Mouse (Mus musculus) C2C12 (cell line): ENCODE results near the gene Tmem181a. TPM values are rescaled to one million over a fixed set of nuclear protein-coding genes. Genes with fewer than 3 reads are reported as not detected.
"Not testable (repeated sequence)": the region's sequence is repeated elsewhere in the genome, so short reads cannot be mapped to it uniquely, and the experiment has no call there.

ENCODE experiments used
- H3K27me3 ChIP-seq: one replicate; pipeline ENCODE4 v1.6.1; 2011; ENCODE audit not compliant: control insufficient read depth, insufficient read depth, insufficient read length
- H3K36me3 ChIP-seq: one replicate; pipeline ENCODE4 v1.6.1; 2011; ENCODE audit not compliant: control insufficient read depth, insufficient read depth
- H3K4me3 ChIP-seq: one replicate; pipeline ENCODE4 v1.5.1; 2011; ENCODE audit warnings: mild to moderate bottlenecking, control low read depth; ENCODE audit not compliant: poor library complexity, insufficient read depth, severe bottlenecking
- H3K79me2 ChIP-seq: one replicate; pipeline ENCODE4 v1.6.1; 2011; ENCODE audit not compliant: control insufficient read depth, insufficient read depth
- H3K79me3 ChIP-seq: one replicate; pipeline ENCODE4 v1.6.1; 2011; ENCODE audit warnings: low read depth, control low read depth
- H3ac ChIP-seq: one replicate; pipeline ENCODE3; 2011; ENCODE audit warnings: low read depth; ENCODE audit not compliant: control insufficient read depth, insufficient read length
- polyA plus RNA-seq: library from polyadenylated mRNA; unstranded; fragments of >200 nt; fragmentation: generic; extraction: Trizol; gene quantifications from one replicate; pipeline ENCODE4 v1.2.1, GENCODE M21; 2012; ENCODE audit warnings: missing spikeins

Gene Tmem181a
- polyA plus RNA-seq, 1 experiment = 7.1 TPM

DNA sequence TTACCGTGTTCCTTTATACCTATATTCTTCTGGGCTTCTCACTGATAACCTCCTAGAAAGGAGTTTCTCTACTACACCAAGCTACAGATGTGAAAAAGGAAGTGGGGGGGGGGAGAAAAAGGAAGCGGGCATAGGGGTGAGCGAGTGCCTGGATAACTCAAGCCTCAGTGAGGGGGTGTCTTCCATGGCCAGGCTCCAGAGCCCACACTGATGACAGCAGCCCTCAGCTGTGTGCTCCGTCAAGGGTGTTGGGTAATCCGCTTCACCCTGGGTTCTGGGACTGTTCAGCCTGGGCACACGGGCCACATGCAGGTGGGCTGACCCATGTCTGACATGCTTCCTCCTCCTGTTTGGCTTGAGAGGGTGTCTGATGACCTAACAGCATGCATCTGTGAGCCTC lies 15.3 kb downstream of the Tmem181a start:
- H3K79me3 ChIP-seq, H3K4me3 ChIP-seq, H3K36me3 ChIP-seq, H3K27me3 ChIP-seq, H3K79me2 ChIP-seq, H3ac ChIP-seq: not testable (repeated sequence)

DNA sequence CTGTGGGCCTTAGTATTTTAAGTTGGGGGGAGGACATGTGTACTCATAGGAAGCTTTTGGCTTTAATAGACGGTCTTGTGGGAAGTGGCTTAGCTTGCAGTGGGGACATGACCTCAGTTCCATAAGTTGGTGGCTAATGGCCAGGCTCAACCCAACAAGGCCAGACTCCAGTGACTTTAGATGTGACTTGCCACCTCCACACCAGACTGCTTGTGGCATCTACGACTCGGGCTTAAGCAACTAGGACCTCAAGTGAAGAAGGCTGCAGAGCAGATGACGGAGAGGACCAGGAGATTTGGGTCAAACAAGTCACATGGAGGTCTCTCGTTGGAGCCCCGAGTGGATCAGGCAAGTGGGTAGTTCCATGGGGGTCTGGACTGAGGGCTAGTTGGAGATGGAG lies 18.0 kb downstream of the Tmem181a start:
- H3K27me3 ChIP-seq, H3K36me3 ChIP-seq, H3K4me3 ChIP-seq, H3K79me3 ChIP-seq, H3ac ChIP-seq, H3K79me2 ChIP-seq: not testable (repeated sequence)

DNA sequence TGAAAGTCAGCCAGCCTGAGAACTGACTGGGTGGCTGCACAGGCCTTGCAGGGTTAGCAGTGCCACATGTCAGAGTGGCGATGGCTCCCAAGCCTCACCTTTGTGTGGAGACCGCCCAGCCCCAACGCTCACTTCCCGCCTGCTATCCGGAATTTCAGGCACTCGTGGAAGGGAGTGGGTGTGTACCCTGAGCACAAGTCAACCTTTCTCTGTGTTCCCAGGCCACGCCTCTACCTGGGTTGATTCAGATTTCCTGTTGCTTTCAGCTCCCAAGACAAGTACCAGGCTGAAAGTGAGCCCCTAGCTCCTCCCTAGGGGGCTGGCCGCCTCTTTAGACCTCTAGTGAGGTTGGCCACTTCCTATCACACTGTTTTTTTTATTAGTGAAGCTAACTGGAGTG lies 22.5 kb downstream of the Tmem181a start:
- not testable (repeated sequence) for H3K36me3 ChIP-seq, H3K4me3 ChIP-seq, H3K27me3 ChIP-seq, H3ac ChIP-seq, H3K79me3 ChIP-seq, H3K79me2 ChIP-seq

DNA sequence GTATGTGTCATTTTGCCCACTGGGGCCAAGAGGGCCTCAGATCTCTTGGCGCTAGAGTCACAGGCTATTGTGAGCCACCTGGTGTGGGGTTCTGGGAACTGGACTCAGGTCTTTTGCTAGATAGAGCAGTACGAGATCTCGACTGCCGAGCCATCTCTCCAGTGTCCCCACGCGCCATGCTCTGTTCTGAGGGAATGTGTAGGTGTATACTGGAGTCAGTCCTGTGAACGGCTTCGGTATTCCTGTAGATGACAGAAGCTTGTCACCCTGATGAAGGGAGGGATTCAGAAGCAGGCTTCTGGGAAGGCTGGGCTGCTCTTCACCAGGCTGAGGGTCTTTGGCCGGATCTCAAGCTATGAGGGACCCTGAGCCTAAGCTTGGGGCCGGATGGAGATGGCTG lies 23.1 kb downstream of the Tmem181a start:
- H3K36me3 ChIP-seq, H3K27me3 ChIP-seq, H3ac ChIP-seq, H3K4me3 ChIP-seq, H3K79me3 ChIP-seq, H3K79me2 ChIP-seq: not testable (repeated sequence)

DNA sequence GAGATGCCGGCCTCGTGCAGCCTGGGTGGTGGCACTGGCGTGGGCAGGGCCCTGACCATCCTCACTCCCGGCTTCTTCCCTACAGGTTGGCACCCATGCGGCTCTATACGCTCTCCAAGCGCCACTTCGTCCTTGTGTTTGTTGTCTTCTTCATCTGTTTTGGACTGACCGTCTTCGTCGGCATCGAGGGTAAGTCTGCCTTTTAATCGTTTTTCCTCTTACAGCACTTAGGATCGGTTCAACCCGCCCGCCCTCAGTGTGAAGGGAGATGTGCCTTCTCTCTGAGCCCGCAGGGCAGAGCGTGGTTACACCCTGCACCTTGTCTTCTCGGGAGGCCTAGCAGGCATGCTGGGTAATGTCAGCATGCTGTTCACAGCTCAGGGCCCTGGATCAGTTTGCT lies 23.9 kb downstream of the Tmem181a start:
- not testable (repeated sequence) for H3K79me2 ChIP-seq, H3K79me3 ChIP-seq, H3K4me3 ChIP-seq, H3K36me3 ChIP-seq, H3ac ChIP-seq, H3K27me3 ChIP-seq

DNA sequence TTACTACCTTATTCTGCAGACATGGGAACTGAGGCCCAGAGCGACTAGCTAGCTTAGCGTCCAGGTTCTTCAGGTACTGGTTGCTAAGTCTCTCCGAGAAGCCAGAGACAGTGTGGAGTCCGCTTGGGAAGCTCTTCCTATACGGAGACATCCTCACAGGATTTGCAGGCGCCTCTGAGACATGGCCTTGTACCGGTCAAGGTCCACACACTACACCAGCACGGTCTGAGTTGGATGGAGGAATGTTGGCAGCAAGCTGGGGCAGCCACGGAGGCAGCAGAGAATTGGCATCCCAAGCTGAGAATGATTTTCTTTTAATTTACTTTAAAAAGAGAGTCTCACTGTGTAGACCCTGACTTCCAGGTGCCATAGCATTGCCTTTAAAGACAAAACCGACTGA lies 26.5 kb downstream of the Tmem181a start:
- not testable (repeated sequence) for H3K4me3 ChIP-seq, H3K27me3 ChIP-seq, H3K79me2 ChIP-seq, H3K36me3 ChIP-seq, H3ac ChIP-seq, H3K79me3 ChIP-seq

DNA sequence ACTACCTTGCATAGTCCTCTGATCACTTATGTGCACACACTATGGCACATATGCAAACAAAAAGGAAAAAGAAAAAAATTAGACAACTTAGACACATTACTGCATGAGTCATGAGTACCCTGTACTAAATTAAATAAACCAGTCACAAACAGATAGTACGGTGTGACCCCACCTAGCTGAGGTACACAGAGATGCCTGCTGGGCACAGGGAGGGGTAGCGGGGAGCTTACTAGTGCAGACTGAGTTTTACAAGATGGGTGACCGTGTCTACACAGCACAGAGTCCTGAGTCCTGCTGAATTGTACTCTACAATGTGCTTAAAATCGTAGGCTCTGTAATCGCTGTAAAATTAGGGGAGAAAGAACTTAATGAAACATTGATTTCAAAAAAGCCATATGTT lies 29.5 kb downstream of the Tmem181a start:
- not testable (repeated sequence) for H3K4me3 ChIP-seq, H3K27me3 ChIP-seq, H3ac ChIP-seq, H3K79me2 ChIP-seq, H3K79me3 ChIP-seq, H3K36me3 ChIP-seq

DNA sequence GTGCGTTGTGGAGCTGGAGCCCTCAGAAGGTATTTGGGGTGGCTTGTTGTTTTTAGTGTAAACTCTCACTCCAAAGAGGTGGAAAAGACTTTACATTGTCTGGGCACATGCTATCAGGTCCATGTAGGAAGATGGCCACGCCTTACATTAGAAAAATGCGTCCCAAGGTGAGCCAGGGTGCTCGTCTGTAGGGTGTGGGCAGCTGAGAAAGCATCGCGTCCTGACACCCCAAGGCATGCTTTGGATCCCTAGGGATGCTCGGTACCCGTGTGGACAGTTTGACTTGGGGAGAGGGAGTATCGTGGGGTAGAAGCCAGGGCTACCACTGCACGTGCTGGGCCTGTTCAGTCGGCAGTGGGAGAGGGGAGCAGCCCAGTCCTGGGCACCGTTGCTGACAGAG lies 32.4 kb downstream of the Tmem181a start:
- not testable (repeated sequence) for H3K79me3 ChIP-seq, H3K4me3 ChIP-seq, H3K79me2 ChIP-seq, H3ac ChIP-seq, H3K27me3 ChIP-seq, H3K36me3 ChIP-seq

DNA sequence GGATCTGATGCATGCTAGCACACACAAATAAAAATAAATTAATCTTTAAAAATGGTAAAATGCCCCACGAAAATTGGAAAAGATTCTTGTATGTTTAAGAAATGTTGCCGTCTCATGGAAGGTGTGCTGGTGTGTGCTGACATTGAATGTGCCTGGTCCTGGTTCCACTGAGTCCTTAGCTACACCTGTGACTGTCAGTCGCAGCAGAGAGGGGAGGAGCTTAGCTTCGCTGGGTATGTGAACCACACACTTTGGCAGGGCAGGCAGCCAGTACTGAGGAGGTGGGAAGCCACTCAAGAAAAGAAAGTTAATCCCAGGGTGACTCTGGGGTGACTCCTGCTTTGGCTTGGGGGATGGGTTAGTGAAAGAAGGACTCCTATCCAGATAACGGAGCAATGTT lies 37.2 kb downstream of the Tmem181a start:
- H3K27me3 ChIP-seq, H3ac ChIP-seq, H3K79me3 ChIP-seq, H3K79me2 ChIP-seq, H3K36me3 ChIP-seq, H3K4me3 ChIP-seq: not testable (repeated sequence)

DNA sequence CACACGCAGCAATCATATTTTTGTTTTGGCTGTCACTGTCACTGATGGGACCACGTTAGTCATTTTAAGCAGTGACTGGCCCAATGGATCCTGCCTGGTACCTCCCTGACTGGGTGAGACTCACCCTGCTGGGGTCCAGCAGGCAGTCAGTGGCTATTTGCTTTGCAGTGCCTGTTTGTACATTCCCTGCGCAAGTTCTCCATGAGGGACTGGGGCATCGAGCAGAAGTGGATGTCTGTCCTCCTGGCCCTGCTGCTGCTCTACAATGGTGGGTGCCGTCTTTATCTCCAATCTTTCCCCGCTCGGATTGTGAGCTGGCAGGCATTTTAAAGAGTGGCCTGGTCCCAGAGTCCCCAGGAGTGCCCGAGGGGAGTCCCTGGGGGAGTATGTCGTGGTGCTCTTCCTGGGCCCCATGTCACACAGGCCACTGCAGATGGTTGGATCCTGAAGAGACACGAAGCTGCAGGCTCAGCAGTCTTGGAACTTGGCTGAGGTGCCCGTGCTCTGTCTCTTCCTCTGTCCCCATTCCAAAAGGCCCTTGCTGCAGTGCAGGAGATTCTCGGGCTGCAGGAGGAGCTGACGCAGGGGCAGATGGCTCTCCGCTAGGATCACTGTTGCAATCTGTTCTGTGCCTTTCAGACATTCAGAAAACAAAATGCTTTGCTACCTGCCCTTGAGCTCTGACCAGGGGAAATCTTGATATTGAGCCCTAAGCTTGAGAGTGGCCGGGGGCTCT lies 40.6 kb downstream of the Tmem181a start:
- not testable (repeated sequence) for H3K27me3 ChIP-seq, H3K79me2 ChIP-seq, H3ac ChIP-seq, H3K79me3 ChIP-seq, H3K4me3 ChIP-seq, H3K36me3 ChIP-seq

DNA sequence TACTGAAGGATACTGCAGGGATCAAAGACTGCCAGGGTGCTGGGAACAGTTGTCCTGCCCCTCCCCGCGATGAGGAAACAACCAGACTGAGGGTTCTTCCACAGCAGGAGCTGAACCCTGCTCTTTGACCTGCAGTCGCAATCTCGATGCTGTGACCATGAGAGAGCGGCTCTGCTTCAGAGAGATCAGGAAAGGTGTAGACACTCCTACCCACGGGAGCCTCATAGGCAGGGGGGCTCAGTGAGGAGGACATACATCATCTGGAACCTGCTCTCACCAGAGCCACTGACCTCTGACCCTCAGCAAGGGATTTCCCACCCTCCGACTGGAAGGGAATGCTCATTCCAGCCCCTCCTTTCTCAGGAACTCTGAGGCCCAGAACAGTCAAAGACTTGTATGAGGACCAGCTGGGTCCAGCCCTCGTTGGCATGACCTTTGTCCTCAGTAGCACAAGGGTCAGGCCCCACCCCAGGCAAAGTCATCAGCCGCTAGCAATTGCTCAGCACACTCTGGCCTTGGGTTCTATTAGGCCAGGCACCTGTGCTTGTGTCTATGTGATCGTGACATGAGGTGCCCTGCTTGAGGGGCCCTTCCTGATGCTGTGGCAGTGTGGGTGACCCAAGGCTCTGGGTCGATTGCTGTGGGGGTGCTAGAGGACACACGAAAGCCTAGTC lies 43.7 kb downstream of the Tmem181a start:
- H3K36me3 ChIP-seq, H3K79me2 ChIP-seq, H3K27me3 ChIP-seq, H3ac ChIP-seq, H3K4me3 ChIP-seq, H3K79me3 ChIP-seq: not testable (repeated sequence)

DNA sequence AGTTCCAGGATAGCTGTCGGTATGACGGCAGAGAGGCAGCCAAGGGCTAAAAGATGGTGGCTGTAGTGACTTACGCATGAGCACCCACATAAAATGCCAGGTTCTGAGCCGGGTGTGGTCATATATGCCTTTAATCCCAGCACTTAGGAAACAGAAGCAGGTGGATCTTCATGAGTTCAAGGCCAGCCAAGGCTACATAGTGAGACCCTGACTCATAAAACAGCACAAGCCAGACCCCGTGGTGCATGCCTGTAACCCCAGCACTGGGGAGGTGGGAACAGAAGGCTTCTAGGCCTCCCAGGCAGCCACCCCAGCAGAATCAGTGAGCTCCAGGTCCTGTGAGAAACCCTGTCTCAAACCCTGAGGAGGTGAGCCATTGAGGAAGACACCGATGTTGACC lies 48.2 kb downstream of the Tmem181a start:
- H3K79me3 ChIP-seq, H3K27me3 ChIP-seq, H3K4me3 ChIP-seq: not testable (repeated sequence)

More for the DNA sequence above, 48.2 kb downstream of the Tmem181a start:
- H3ac ChIP-seq, H3K36me3 ChIP-seq, H3K79me2 ChIP-seq: not testable (repeated sequence)
